Mouse (Mus musculus): ENCODE results near the gene Acvr2b. TPM values are rescaled to one million over a fixed set of nuclear protein-coding genes. Genes with fewer than 3 reads are reported as not detected.

Gene Acvr2b
- polyA plus RNA-seq, 1 experiment from 2014 or later: 7.0 TPM

DNA sequence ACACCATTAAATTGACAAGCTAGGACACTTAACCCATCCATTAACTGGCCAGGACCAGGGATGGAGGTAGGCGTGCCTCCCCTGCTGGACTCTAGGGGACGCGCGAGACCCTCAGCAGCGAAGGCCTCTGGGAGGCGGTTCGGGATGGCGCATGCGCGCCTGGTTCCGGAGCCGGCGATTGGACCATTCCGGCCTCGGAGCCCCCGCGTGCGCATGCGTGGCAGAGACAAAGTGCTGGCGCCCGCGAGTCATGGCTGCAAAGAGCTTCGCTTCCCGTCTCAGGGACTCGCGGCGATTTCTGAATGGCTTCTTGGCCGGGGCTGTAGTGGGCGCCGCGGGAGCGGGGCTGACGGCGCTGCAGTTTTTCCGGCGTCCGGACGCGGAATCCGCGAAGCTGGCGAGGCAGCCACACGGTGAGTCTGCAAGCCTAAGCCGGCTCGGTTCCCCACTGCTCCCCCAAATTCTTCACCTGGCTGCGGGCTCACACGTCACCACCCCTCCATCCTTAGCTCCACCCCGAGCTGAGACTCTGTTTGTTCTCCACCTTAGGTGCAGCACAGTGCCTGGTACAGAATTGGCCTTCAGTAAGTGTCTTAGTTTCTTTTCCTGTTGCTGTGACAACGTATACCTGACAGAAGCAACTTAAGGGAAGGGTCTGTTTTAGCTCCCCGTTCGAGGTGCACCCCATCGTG is 43.0 kb downstream of the Acvr2b start, which contains the start of gene Exog:
Gene Exog, plus strand, starts transcription at position 206 of the 692 bp plus-strand sequence.
- H3K4me3 ChIP-seq: peak within 1 kb of the TSS; percentile 79
- peak within 1 kb of the TSS; percentile 82 for H3K27ac ChIP-seq
- H3K36me3 ChIP-seq: peaks cover 37% of the 10 kb centered on the region
- no peaks in the 10 kb centered on the region for H3K9me3 ChIP-seq (replicated peaks)
- H3K4me1 ChIP-seq: peaks cover 21% of the 10 kb centered on the region
- under 1% methylated on average over 52 of the region's 52 CpGs for WGBS (ENCODE audit: insufficient replicate concordance)
- ATAC-seq: peak; percentile 91
- peak within 1 kb of the TSS; percentile 91 for H3K4me2 ChIP-seq
- H3K27me3 ChIP-seq (replicated peaks): no peaks in the 10 kb centered on the region
- H3K9ac ChIP-seq: peak within 1 kb of the TSS; percentile 84

DNA sequence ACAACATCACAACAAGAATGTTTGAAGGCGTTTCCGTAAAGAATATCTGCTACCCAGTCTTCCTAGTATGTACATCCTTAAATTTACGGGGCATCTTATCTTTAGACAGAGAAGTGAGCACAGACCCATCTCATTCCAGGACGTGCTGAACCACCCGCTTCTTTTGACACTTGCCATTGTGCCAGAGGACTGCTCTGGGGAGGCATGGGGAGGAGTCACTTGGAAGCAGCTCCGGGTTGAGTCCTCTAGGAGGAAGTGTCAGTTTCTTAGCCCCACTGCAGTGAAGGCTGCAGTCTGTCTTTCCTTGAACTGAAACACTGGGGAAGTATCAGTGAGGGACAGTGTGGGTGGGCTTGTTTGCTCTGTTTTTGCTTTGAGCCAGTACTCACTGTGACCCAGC is 43.8 kb downstream of the Acvr2b start:
- Histone ChIP-seq H3K27ac (peak overlapping the region; percentile 82; the same call in 1 of the 2 replicates), H3K4me3 (peak overlapping the region; percentile 79), H3K9ac (peak overlapping the region; percentile 84), H3K4me1 (peaks cover 21% of the 10 kb centered on the region), H3K4me2 (peak overlapping the region; percentile 91), H3K36me3 (peaks cover 46% of the 10 kb centered on the region), H3K27me3 (replicated peaks) (no peaks in the 10 kb centered on the region), H3K9me3 (replicated peaks) (no peaks in the 10 kb centered on the region)
- 16% methylated on average over 6 of the region's 6 CpGs for WGBS (ENCODE audit: insufficient replicate concordance)
- ATAC-seq: no peak

DNA sequence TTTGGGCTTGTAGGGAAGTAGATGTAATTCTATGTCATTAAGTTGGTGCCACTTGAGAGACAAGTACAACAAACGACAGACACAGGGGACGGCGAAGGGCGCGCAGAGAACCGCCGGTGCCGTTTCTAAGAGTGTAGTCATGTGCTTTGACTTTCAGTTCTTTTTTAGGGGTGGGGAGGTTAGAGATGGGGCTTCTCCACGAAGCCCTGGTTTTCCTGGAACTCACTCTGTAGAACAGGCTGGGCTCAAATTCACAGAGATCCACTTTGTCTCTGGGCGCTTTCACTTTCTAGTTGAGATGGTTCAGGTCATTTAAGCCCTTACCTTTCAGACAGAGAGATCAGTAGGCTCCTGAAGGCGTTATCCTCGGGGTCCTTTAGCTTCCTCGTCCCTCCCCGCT is 54.0 kb downstream of the Acvr2b start:
- 88% methylated on average over 14 of the region's 14 CpGs for WGBS (ENCODE audit: insufficient replicate concordance)
- H3K36me3 ChIP-seq: peaks cover 80% of the 10 kb centered on the region
- H3K4me1 ChIP-seq: no peaks in the 10 kb centered on the region

DNA sequence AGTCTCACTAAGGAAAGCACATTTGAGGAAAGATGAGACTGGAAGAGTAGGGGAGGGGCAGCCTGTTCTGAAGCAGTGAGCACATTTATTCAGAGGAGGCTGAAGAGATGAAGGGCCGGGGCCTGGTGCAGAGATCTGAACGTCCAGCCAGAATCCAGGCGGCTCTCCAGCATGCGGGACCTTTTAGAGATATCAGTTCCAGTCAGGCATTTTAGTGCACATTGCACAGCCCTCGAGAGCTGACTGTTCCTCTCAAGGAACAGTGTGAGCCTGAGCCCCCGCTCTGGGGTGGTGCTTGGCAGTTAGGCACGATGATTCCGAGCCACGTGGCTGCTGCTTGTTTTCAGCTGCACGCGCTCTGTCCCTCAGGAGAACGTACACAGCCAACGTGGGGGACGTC is 55.2 kb downstream of the Acvr2b start:
- ATAC-seq: no peak
- no peak overlapping the region for H3K27ac ChIP-seq
- 82% methylated on average over 14 of the region's 14 CpGs for WGBS (ENCODE audit: insufficient replicate concordance)

More for the DNA sequence above, 54.0 kb downstream of the Acvr2b start:
- Histone ChIP-seq H3K9ac (no peak overlapping the region), H3K27ac (no peak overlapping the region), H3K4me2 (no peak overlapping the region), H3K9me3 (replicated peaks) (no peaks in the 10 kb centered on the region), H3K27me3 (replicated peaks) (no peaks in the 10 kb centered on the region), H3K4me3 (no peak overlapping the region)
- ATAC-seq: no peak

DNA sequence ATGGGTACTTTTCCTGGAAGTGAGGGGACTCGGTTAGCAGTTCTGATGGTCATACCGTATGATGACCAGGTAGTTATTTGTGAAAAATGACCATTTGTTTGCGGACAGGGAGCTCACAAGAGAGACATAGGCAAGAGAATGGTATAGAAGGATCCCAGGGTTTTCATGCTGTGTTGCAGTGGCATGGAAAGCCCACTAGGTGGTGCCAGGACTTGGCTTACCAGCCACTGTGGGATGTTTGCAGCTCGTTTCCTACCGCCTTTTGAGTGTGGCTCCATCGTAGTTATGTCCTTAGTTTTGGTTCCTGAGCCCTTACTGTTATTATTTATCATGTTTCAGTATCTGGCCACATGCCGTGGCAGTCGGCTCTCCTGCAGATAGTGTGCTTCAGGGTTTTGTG is 58.5 kb downstream of the Acvr2b start:
- H3K9ac ChIP-seq: no peak overlapping the region
- 47% methylated on average over 8 of the region's 8 CpGs for WGBS (ENCODE audit: insufficient replicate concordance)
- ATAC-seq: peak; percentile 43; the same call in 1 of the 2 replicates
- H3K4me3 ChIP-seq: no peak overlapping the region
- H3K4me1 ChIP-seq: no peaks in the 10 kb centered on the region
- H3K27me3 ChIP-seq (replicated peaks): no peaks in the 10 kb centered on the region
- H3K9me3 ChIP-seq (replicated peaks): no peaks in the 10 kb centered on the region
- H3K36me3 ChIP-seq: peaks cover 82% of the 10 kb centered on the region
- no peak overlapping the region for H3K27ac ChIP-seq
- H3K4me2 ChIP-seq: no peak overlapping the region

More for the DNA sequence above, 55.2 kb downstream of the Acvr2b start:
- Histone ChIP-seq H3K9ac (no peak overlapping the region), H3K4me2 (no peak overlapping the region), H3K4me1 (no peaks in the 10 kb centered on the region), H3K36me3 (peaks cover 77% of the 10 kb centered on the region), H3K27me3 (replicated peaks) (no peaks in the 10 kb centered on the region), H3K4me3 (no peak overlapping the region), H3K9me3 (replicated peaks) (no peaks in the 10 kb centered on the region)

DNA sequence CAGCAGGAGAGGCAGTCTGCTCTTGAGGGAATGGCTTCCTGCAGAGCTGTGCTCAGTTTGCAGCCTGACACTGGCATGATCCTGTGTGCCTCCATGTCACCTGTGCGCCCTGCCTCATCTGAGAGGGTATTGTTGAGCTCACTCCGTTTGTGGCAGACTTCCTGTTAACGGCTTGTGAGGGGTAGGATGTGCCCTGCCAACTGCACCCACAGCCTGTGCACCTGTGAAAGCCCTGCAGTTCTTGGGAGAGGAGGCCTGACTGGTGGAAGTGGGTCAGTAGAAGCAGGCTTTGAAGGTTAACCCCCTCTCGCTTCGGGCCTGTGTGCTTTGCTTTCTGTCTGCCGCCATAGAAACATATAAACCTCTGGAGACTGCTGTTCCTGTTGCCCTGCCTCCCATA is 63.1 kb downstream of the Acvr2b start:
- 84% methylated on average over 6 of the region's 6 CpGs for WGBS (ENCODE audit: insufficient replicate concordance)
- H3K36me3 ChIP-seq: peaks cover 73% of the 10 kb centered on the region
- no peak overlapping the region for H3K27ac ChIP-seq
- H3K9me3 ChIP-seq (replicated peaks): no peaks in the 10 kb centered on the region
- no peak overlapping the region for H3K4me3 ChIP-seq
- H3K4me1 ChIP-seq: peaks cover 21% of the 10 kb centered on the region
- ATAC-seq: no peak
- no peak overlapping the region for H3K9ac ChIP-seq
- no peaks in the 10 kb centered on the region for H3K27me3 ChIP-seq (replicated peaks)
- no peak overlapping the region for H3K4me2 ChIP-seq

DNA sequence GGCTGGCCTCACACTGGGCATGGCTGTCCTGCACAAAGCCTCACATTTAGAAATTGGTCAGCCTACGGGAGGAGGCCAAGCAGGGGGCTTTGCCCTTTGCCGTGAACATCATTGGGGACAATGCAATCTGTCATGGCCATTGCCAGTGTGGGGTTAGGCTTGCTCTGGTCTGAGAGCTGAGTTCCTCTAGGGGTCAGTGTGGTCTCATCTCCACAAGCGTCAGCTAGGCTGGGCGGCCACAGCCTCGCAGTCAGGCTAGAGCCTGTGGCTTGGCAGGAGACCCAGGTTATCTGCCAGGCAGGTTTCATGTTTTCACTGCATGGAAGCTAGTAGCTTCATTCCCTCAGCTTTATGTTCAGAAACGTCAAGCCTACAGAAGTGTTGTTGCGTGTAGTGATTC is 63.7 kb downstream of the Acvr2b start:
- no peak overlapping the region for H3K9ac ChIP-seq
- H3K36me3 ChIP-seq: peaks cover 74% of the 10 kb centered on the region
- H3K4me1 ChIP-seq: peaks cover 26% of the 10 kb centered on the region
- no peak overlapping the region for H3K4me2 ChIP-seq
- no peaks in the 10 kb centered on the region for H3K9me3 ChIP-seq (replicated peaks)
- no peak overlapping the region for H3K4me3 ChIP-seq
- ATAC-seq: no peak
- no peaks in the 10 kb centered on the region for H3K27me3 ChIP-seq (replicated peaks)
- no peak overlapping the region for H3K27ac ChIP-seq
- 76% methylated on average over 7 of the region's 7 CpGs for WGBS (ENCODE audit: insufficient replicate concordance)

DNA sequence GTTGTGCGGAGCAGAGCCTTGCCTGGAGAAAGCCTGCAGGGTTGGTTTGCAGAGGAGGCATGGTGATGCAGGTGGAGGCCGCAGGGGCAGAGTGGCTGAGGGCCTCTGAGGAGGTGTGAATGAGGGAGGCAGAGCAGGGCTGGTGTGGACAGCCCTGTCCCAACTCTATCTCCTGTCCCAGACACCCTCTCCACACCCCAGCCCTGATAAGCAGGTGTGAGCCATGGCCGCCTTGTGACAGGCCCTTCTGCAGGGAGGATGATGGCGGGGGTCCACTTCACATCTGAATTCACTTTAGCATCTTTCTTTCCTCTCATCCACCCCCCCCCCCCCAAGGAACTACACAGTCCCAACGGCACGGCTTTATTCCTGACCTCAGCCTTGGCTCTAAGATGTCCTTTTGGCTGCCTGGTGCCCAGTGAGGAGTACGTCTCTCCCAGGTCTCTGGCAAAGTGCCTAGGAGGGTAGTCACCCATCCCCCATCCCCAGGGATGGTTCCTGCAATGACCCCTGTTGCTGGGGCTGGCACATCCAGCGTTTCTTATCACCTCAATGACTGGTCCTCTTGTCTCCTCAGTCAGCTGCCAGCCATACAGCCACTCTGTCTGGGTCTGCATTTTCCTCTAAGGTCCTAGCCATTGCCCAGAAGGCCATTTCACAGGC is 67.9 kb downstream of the Acvr2b start:
- no peaks in the 10 kb centered on the region for H3K27me3 ChIP-seq (replicated peaks)
- no peak overlapping the region for H3K4me3 ChIP-seq
- H3K36me3 ChIP-seq: peaks cover 35% of the 10 kb centered on the region
- peak overlapping the region; percentile 37 for H3K4me2 ChIP-seq
- H3K9me3 ChIP-seq (replicated peaks): no peaks in the 10 kb centered on the region
- H3K4me1 ChIP-seq: peaks cover 52% of the 10 kb centered on the region
- H3K27ac ChIP-seq: peak overlapping the region; percentile 14; the same call in 1 of the 2 replicates
- no peak overlapping the region; the same call in 1 of the 2 replicates for H3K9ac ChIP-seq
- ATAC-seq: peak; percentile 93
- WGBS (ENCODE audit: insufficient replicate concordance): 51% methylated on average over 8 of the region's 8 CpGs

DNA sequence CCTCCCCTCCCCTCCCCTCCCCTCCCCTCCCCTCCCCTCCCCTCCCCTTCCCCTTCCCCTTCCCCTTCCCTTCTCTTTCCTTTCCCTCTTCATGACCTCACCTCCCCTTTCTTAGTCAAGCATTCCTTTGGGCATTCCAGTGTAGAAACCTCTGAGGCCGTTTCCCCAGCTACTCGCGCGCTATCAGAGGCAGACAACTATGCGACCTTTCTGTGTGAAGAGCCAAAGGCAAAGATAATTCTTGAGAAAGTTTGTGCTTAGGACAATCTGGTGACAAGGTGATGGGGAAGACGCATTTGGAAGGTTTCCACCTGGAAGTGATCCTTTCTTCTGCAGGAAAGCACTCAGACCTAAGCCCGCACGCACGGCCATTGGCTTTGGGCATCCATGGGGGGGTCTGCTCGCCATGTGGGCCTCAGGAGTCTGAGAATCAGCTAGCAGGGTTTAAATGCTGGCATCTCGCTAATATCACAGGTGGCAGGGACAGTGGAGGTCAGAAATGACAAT is 70.5 kb downstream of the Acvr2b start:
- H3K9ac ChIP-seq: no peak overlapping the region
- peaks cover under 1% of the 10 kb centered on the region; the same call in 1 of the 2 replicates for H3K27me3 ChIP-seq (replicated peaks)
- ATAC-seq: no peak
- H3K36me3 ChIP-seq: peaks cover 13% of the 10 kb centered on the region
- WGBS (ENCODE audit: insufficient replicate concordance): 75% methylated on average over 11 of the region's 11 CpGs
- no peak overlapping the region for H3K27ac ChIP-seq
- H3K9me3 ChIP-seq (replicated peaks): no peaks in the 10 kb centered on the region
- H3K4me1 ChIP-seq: peaks cover 59% of the 10 kb centered on the region
- no peak overlapping the region for H3K4me3 ChIP-seq
- H3K4me2 ChIP-seq: no peak overlapping the region

DNA sequence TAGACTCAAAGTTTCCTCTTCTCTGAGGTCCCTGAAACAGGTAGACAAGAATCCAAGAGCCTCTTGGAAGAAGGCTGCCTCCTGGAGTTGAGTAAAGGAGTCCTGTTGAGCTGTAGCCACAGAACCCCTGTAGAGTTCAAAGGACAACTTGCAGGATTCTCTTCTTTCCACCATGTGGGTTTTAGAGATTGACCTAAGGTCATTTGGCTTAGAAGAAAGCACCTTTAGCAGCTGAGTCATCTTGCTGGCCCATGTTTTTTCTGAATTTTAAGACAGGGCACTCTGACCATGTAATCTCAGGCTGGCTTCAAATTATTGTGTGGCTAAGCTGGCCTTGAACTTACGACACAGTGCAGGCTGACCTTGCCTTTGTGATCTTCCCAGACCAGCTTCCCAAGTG is 71.1 kb downstream of the Acvr2b start:
- H3K4me3 ChIP-seq: no peak overlapping the region
- H3K4me1 ChIP-seq: peaks cover 59% of the 10 kb centered on the region
- peaks cover 7% of the 10 kb centered on the region for H3K36me3 ChIP-seq
- WGBS (ENCODE audit: insufficient replicate concordance): 77% methylated on average over 1 of the region's 1 CpGs
- H3K9ac ChIP-seq: no peak overlapping the region
- no peak overlapping the region for H3K27ac ChIP-seq
- H3K27me3 ChIP-seq (replicated peaks): peaks cover 5% of the 10 kb centered on the region; the same call in 1 of the 2 replicates
- no peaks in the 10 kb centered on the region for H3K9me3 ChIP-seq (replicated peaks)
- H3K4me2 ChIP-seq: no peak overlapping the region
- no peak for ATAC-seq

DNA sequence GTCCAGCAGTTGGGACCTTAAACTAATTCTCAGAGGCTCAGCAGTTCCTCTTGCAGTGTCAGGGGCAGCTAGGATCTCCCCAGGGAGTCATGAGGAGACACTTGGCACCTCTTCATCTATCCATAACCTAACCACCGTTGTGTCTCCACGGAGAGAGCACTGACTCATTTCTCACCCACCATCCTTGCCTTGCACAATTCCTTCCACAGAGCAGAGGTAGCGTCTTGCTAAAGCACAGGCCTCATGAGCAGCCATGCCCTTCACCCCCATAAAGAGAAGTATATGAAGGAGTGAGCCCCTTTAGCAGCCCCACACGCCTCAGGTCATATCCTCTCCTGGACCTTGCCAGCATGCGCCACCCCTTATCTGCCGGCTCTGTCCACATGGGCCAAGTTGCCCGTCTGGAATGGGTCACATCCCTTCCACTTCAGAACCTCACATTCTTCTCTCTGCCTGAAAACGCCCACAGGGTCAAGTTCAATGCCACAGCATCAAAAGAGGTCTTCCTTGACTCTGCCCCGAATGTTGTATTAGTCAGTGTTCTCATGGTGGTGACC is 71.8 kb downstream of the Acvr2b start:
- Histone ChIP-seq H3K36me3 (peaks cover 4% of the 10 kb centered on the region; the same call in 1 of the 2 replicates), H3K9ac (no peak overlapping the region), H3K4me2 (no peak overlapping the region), H3K4me1 (peaks cover 52% of the 10 kb centered on the region), H3K27ac (no peak overlapping the region), H3K27me3 (replicated peaks) (peaks cover 5% of the 10 kb centered on the region; the same call in 1 of the 2 replicates), H3K9me3 (replicated peaks) (no peaks in the 10 kb centered on the region), H3K4me3 (no peak overlapping the region)
- 71% methylated on average over 9 of the region's 9 CpGs for WGBS (ENCODE audit: insufficient replicate concordance)
- ATAC-seq: no peak

All from liver, embryonic 12.5 days (tissue).